Mouse (Mus musculus) heart, adult 2 months (tissue): ENCODE results near the gene Gm16181.

Experiments
- CTCF ChIP-seq: fragments of 200-600 bp; IDR thresholded peaks from 2 replicates; pipeline ENCODE4 v1.8.1; 2022; ENCODE audit warnings: antibody characterized with exemption, mild to moderate bottlenecking, moderate library complexity
- EP300 ChIP-seq: fragments of 200-500 bp; IDR thresholded peaks from 2 replicates; pipeline ENCODE4 v1.6.1; 2011; ENCODE audit warnings: low read depth, low read length, control low read depth; ENCODE audit not compliant: insufficient read depth
- POLR2A ChIP-seq: fragments of 200-500 bp; IDR thresholded peaks from 2 replicates; pipeline ENCODE4 v1.6.1; 2011; ENCODE audit warnings: mild to moderate bottlenecking, low read depth, low read length, control low read depth; ENCODE audit not compliant: insufficient read depth

DNA sequence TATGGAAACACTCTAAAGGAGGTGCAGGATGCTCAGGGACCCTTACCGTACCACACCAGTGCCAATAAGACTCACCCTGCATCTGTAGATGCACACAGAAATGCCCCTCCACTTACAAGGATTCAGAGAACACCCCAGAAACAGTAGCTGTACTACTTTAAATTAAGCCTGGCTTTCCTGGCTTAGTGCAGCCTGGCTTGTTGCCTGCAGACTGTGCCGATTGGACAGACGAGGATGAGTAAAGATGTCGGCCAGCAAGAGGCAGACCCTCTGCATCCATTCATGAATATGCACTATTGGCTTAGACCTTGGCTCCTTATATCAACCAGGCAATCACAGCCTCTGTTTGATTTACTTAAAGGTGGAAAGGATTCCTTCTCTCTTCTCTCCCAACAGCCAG is 39.0 kb downstream of the Gm16181 start:
- TF ChIP-seq POLR2A (no peak), EP300 (no peak), CTCF (no peak)
